ENCODE assay signal across 10 mouse cellular contexts in genomic region chr2:30010840-30011281, GRCm38 (mm10). TPM values are rescaled to one million over a fixed set of nuclear protein-coding genes. Genes with fewer than 3 reads are reported as not detected.
DNase-seq lines count a peak whose midpoint lies in the region; ATAC-seq lines count a peak whose summit lies in the region.
"Had no signal": no experiment of that assay in that cellular context is flagged by ENCODE, and none has a peak within 500 bp of the region (broad histone marks: within the 10 kb centered on the region; RNA-seq: fewer than 3 reads in every experiment).

No protein-coding gene starts in this region.

- H3K4me1 ChIP-seq in heart, embryonic 12.5 days (replicated peaks) = no peaks in the 10 kb centered on the region
- H3K4me1 ChIP-seq in forebrain, embryonic 15.5 days = no peaks in the 10 kb centered on the region
- no peaks in the 10 kb centered on the region for H3K4me1 ChIP-seq in midbrain, embryonic 13.5 days (replicated peaks)
- H3K4me1 ChIP-seq: limb, embryonic 12.5 days; neural tube, embryonic 13.5 days had no signal

- no peak overlapping the region for H3K4me3 ChIP-seq in heart, embryonic 12.5 days
- H3K4me3 ChIP-seq in forebrain, embryonic 15.5 days = no peak overlapping the region
- no peak overlapping the region for H3K4me3 ChIP-seq in midbrain, embryonic 13.5 days (replicated peaks)
- H3K4me3 ChIP-seq: limb, embryonic 12.5 days; neural tube, embryonic 13.5 days had no signal

- DNase-seq in heart, adult 11 months = peak; percentile 96
- DNase-seq in MN1 (ENCODE audit: low spot score) = peak; percentile 75
- peak; percentile 89 for DNase-seq in cerebellum, adult 9-11 months
- DNase-seq in heart, postnatal 4 days = peak; percentile 58
- DNase-seq in B cell, adult 2 months = no peak

- H3K36me3 ChIP-seq in heart, embryonic 12.5 days = peaks cover 97% of the 10 kb centered on the region
- H3K36me3 ChIP-seq in forebrain, embryonic 15.5 days = peaks cover 100% of the 10 kb centered on the region
- peaks cover 99% of the 10 kb centered on the region for H3K36me3 ChIP-seq in midbrain, embryonic 13.5 days

- no peak overlapping the region for H3K9ac ChIP-seq in heart, embryonic 12.5 days
- no peak overlapping the region for H3K9ac ChIP-seq in forebrain, embryonic 15.5 days (replicated peaks)
- no peak overlapping the region for H3K9ac ChIP-seq in midbrain, embryonic 13.5 days (replicated peaks)
- H3K9ac ChIP-seq: limb, embryonic 12.5 days; neural tube, embryonic 13.5 days had no signal

- H3K9me3 ChIP-seq in heart, embryonic 12.5 days (replicated peaks) = no peaks in the 10 kb centered on the region
- H3K9me3 ChIP-seq in forebrain, embryonic 15.5 days = no peaks in the 10 kb centered on the region
- H3K9me3 ChIP-seq in midbrain, embryonic 13.5 days = no peaks in the 10 kb centered on the region
- H3K9me3 ChIP-seq: limb, embryonic 12.5 days; neural tube, embryonic 13.5 days had no signal

- H3K4me2 ChIP-seq in heart, embryonic 12.5 days = no peak overlapping the region
- H3K4me2 ChIP-seq in forebrain, embryonic 15.5 days (replicated peaks) = no peak overlapping the region
- H3K4me2 ChIP-seq in midbrain, embryonic 13.5 days (replicated peaks) = no peak overlapping the region
- H3K4me2 ChIP-seq: limb, embryonic 12.5 days; neural tube, embryonic 13.5 days had no signal

- 86% methylated on average over 8 of the region's 8 CpGs for WGBS in heart, embryonic 12.5 days
- 77% methylated on average over 8 of the region's 8 CpGs for WGBS in forebrain, embryonic 15.5 days
- 94% methylated on average over 8 of the region's 8 CpGs for WGBS in midbrain, embryonic 13.5 days

- ATAC-seq in heart, embryonic 12.5 days (ENCODE audit: insufficient number of reproducible peaks, low FRiP score) = no peak
- no peak for ATAC-seq in forebrain, embryonic 15.5 days (replicated peaks)
- ATAC-seq in midbrain, embryonic 13.5 days = no peak

- H3K27me3 ChIP-seq in heart, embryonic 12.5 days (replicated peaks) = no peaks in the 10 kb centered on the region
- H3K27me3 ChIP-seq in forebrain, embryonic 15.5 days = no peaks in the 10 kb centered on the region
- H3K27me3 ChIP-seq in midbrain, embryonic 13.5 days = no peaks in the 10 kb centered on the region
- H3K27me3 ChIP-seq: limb, embryonic 12.5 days; neural tube, embryonic 13.5 days had no signal

- H3K27ac ChIP-seq in heart, embryonic 12.5 days (ENCODE audit: poor library complexity, severe bottlenecking) = no peak overlapping the region
- no peak overlapping the region for H3K27ac ChIP-seq in forebrain, embryonic 15.5 days (replicated peaks)
- H3K27ac ChIP-seq in midbrain, embryonic 13.5 days = no peak overlapping the region
- H3K27ac ChIP-seq: limb, embryonic 12.5 days; neural tube, embryonic 13.5 days had no signal

RNA-seq across cellular contexts. Expression of gene Wdr34, which starts 37.8 kb away (rescaled TPM):
- 15.8 and 15.9 TPM in 2 replicates for polyA plus RNA-seq in heart, embryonic 12.5 days (2016; fragmentation: Nextera tagmentation; extraction: Ambion mirVana)
- 10 to 100 TPM; 15.2 to 15.8 TPM for total RNA-seq in heart, postnatal 4 days (2021)
- 70.1 and 76.2 TPM in 2 replicates for polyA plus RNA-seq in forebrain, embryonic 15.5 days (2015; fragmentation: Nextera tagmentation; extraction: Ambion mirVana)
- 59.6 and 62.3 TPM in 2 replicates for polyA plus RNA-seq in midbrain, embryonic 13.5 days (2015; fragmentation: Nextera tagmentation; extraction: Ambion mirVana)

RNA-seq across cellular contexts. Expression of gene Sptan1, which starts 45.5 kb away (rescaled TPM):
- polyA plus RNA-seq in heart, embryonic 12.5 days (2016; fragmentation: Nextera tagmentation; extraction: Ambion mirVana) = 124 and 141 TPM in 2 replicates
- total RNA-seq in heart, postnatal 4 days (2021) = 100 to 1,000 TPM; 370 to 371 TPM
- 224 and 227 TPM in 2 replicates for polyA plus RNA-seq in forebrain, embryonic 15.5 days (2015; fragmentation: Nextera tagmentation; extraction: Ambion mirVana)
- 172 and 185 TPM in 2 replicates for polyA plus RNA-seq in midbrain, embryonic 13.5 days (2015; fragmentation: Nextera tagmentation; extraction: Ambion mirVana)

RNA-seq across cellular contexts. Expression of gene Set, which starts 46.3 kb away (rescaled TPM):
- 297 and 306 TPM in 2 replicates for polyA plus RNA-seq in heart, embryonic 12.5 days (2016; fragmentation: Nextera tagmentation; extraction: Ambion mirVana)
- 100 to 1,000 TPM; 174 to 185 TPM for total RNA-seq in heart, postnatal 4 days (2021)
- 445 and 449 TPM in 2 replicates for polyA plus RNA-seq in forebrain, embryonic 15.5 days (2015; fragmentation: Nextera tagmentation; extraction: Ambion mirVana)
- 448 and 482 TPM in 2 replicates for polyA plus RNA-seq in midbrain, embryonic 13.5 days (2015; fragmentation: Nextera tagmentation; extraction: Ambion mirVana)

Comparison
In these comparisons a context has a peak if more than half of its experiments do, and no peak if none do; other contexts are left out.
1. DNase-seq: peak in heart, adult 11 months (single experiment), MN1 (single experiment), cerebellum, adult 9-11 months (single experiment) and heart, postnatal 4 days (single experiment); none in B cell, adult 2 months (0 of 2).